Mouse (Mus musculus) CH12.LX (cell line): Measurements from ENCODE around the gene Tmed2.

Experiments
- CTCF ChIP-seq, 2 experiments: IDR thresholded peaks in 1 of 2; conservative IDR thresholded peaks in 1 of 2; 2 replicates each; pipeline ENCODE4 v1.5.1; 2011 to 2012; ENCODE audit warnings: low read depth in 2 of 2, low read length in 2 of 2, improper control_type of control experiment in 1 of 2, inconsistent platforms in 1 of 2, mild to moderate bottlenecking in 1 of 2, moderate library complexity in 1 of 2
- JUND ChIP-seq: conservative IDR thresholded peaks from 2 replicates; pipeline ENCODE4 v1.6.1; 2011; ENCODE audit warnings: low read depth, low read length, improper control_type of control experiment
- ZKSCAN1 ChIP-seq: IDR thresholded peaks from 2 replicates; pipeline ENCODE4 v1.6.1; 2012; ENCODE audit warnings: low read depth, inconsistent platforms, low read length, improper control_type of control experiment, borderline replicate concordance

GRCm38 (mm10) chr5:124532451-124532850 is 8.0 kb upstream of the Tmed2 start:
- TF ChIP-seq ZKSCAN1, result no peak
- no peak for TF ChIP-seq CTCF (conservative IDR thresholded peaks at IDR 0.05 in 1 of 2, IDR thresholded peaks at IDR 0.05 in 1 of 2; ENCODE audit: low read depth in 2 of 2, low read length in 2 of 2)
- TF ChIP-seq JUND, result no peak
